Mouse (Mus musculus): Measurements from ENCODE around the gene 4930523C07Rik.

The 4930523C07Rik gene

GRCm38 (mm10) chr1:160099659-160100302 lies 55.6 kb downstream of the 4930523C07Rik start:
- no peak for DNase-seq (ENCODE audit: low spot score in 2 of 2)

- no peak for DNase-seq (ENCODE audit: low spot score in 2 of 2)
These were observed 56.8 kb downstream of the 4930523C07Rik start for GRCm38 (mm10) chr1:160100996-160101395.

GRCm38 (mm10) chr1:160105426-160105825 lies 61.2 kb downstream of the 4930523C07Rik start:
- no peak for DNase-seq (ENCODE audit: low spot score in 2 of 2)

- DNase-seq (ENCODE audit: low spot score in 2 of 2) = no peak
These were observed 64.4 kb downstream of the 4930523C07Rik start for GRCm38 (mm10) chr1:160108604-160109003.

GRCm38 (mm10) chr1:160123957-160124356 lies 79.8 kb downstream of the 4930523C07Rik start:
- no peak for DNase-seq (ENCODE audit: low spot score in 2 of 2)
